Mouse (Mus musculus) liver, postnatal 0 days (tissue): ENCODE results near the gene Obsl1. TPM values are rescaled to one million over a fixed set of nuclear protein-coding genes. Genes with fewer than 3 reads are reported as not detected.

ENCODE experiments used
- ATAC-seq: fragments of 200-750 bp; cut with Nextera tagmentation; 2 replicates; pipeline ENCODE4 v1.8.0; 2017; ENCODE audit warnings: mild to moderate bottlenecking, moderate library complexity
- DNase-seq: peaks from one replicate; pipeline ENCODE4 v3.0.0-alpha.2; 2016
- H3K27ac ChIP-seq: fragments of 300-500 bp; sonication (generic); 2 replicates; pipeline ENCODE4 v1.5.1; 2014; ENCODE audit warnings: antibody characterized with exemption, moderate library complexity, mild to moderate bottlenecking, low read depth
- H3K27me3 ChIP-seq: fragments of 300-500 bp; sonication (generic); 2 replicates; pipeline ENCODE4 v1.6.1; 2014; ENCODE audit warnings: low read length, control low read depth, mixed read lengths; ENCODE audit not compliant: insufficient read depth
- H3K36me3 ChIP-seq: fragments of 300-500 bp; sonication (generic); replicated peaks from 2 replicates; pipeline ENCODE4 v1.6.1; 2014; ENCODE audit warnings: mild to moderate bottlenecking, control low read depth, low read length, moderate library complexity, mixed read lengths; ENCODE audit not compliant: insufficient read depth
- H3K4me1 ChIP-seq: fragments of 300-500 bp; sonication (generic); 2 replicates; pipeline ENCODE4 v1.6.1; 2014; ENCODE audit warnings: antibody characterized with exemption, mild to moderate bottlenecking, control low read depth; ENCODE audit not compliant: insufficient read depth
- H3K4me2 ChIP-seq: fragments of 300-500 bp; sonication (generic); 2 replicates; pipeline ENCODE4 v1.6.1; 2014; ENCODE audit warnings: low read depth, mild to moderate bottlenecking, low read length, moderate library complexity, mixed read lengths
- H3K4me3 ChIP-seq: fragments of 300-500 bp; sonication (generic); 2 replicates; pipeline ENCODE4 v1.5.1; 2014; ENCODE audit warnings: low read depth, low read length
- H3K9ac ChIP-seq: fragments of 300-500 bp; sonication (generic); replicated peaks from 2 replicates; pipeline ENCODE4 v1.6.1; 2014; ENCODE audit warnings: mild to moderate bottlenecking, moderate library complexity
- H3K9me3 ChIP-seq: fragments of 300-500 bp; sonication (generic); 2 replicates; pipeline ENCODE4 v1.6.1; 2016; ENCODE audit warnings: mild to moderate bottlenecking, control low read depth, low read length, mixed read lengths
- CTCF ChIP-seq: sonication (generic); IDR thresholded peaks from 2 replicates; pipeline ENCODE4 v1.5.1; 2016; ENCODE audit warnings: antibody characterized with exemption, low read depth
- EP300 ChIP-seq: IDR thresholded peaks from 2 replicates; pipeline ENCODE4 v1.6.1; 2016; ENCODE audit warnings: antibody characterized with exemption, low read depth, mild to moderate bottlenecking
- WGBS: fragments of 180-500 bp; shearing (Covaris S2); extraction: QIAGEN DNeasy Blood & Tissue Kit; methylation state at CpG from one replicate; pipeline ENCODE4 v1.1.7; 2014; ENCODE audit not compliant: insufficient replicate concordance; 5-methylcytosine and 5-hydroxymethylcytosine counted together
- polyA plus RNA-seq: library from polyadenylated mRNA; unstranded; fragments of >200 nt; fragmentation: Nextera tagmentation; extraction: Ambion mirVana; gene quantifications from 2 replicates; pipeline ENCODE4 v1.2.1, GENCODE M21; 2015

Obsl1 gene
- 3.4 and 4.5 TPM in 2 replicates for polyA plus RNA-seq

DNA sequence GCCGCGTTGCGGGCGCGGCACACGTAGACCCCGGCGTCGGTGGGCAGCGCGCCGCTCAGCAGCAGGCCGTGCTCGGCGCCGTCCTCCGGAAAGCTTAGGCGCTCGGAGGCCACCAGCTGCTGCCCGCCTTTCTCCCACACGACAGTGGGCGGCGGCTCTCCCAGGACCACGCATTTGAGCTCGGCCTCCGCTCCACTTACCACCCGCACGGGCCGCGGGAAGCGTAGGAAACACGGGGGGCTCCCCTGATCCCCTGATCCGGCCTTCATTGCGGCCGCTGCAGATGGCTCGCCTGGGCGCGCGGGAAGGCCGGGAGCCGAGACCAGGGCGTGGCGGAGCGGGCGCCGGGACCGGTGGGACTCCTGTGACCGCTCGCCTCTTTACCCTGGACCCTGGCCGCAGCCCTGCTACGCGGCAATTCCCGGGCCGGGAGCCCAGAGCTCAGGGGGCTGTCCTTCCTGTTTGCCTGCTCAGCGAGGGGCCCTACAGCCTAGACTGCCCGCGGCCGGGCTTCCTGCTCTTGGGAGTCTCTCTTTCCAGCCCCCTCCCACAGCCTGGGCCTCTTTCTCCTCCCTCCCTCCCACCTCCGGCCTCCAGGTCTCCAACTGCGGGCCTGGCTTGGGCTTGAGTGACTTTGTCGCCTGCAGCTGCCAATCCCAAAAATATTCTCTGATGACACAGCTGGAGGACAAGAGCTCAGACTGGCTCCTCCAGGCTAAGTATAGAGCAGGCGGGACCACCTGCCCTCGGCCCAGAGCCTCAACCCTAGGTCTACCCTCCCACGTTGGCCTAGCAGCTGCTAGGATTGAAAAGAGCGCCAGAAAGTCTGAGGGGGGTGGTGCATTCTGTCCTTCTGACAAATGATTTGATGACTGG is at the start of gene Obsl1:
Gene Obsl1 (minus strand): TSS at position 497 of the 876 bp plus-strand sequence.
- ATAC-seq (peak; percentile 61; the same call in 1 of the 2 replicates), DNase-seq (peak; percentile 45)
- peak within 1 kb of the TSS; percentile 74 for H3K4me2 ChIP-seq
- WGBS, result 4% methylated on average over 65 of the region's 65 CpGs
- H3K9ac ChIP-seq, result peak within 1 kb of the TSS; percentile 59
- peak within 1 kb of the TSS; percentile 54 for H3K4me3 ChIP-seq
- H3K27me3 ChIP-seq, result peaks cover 43% of the 10 kb centered on the region
- no peaks in the 10 kb centered on the region for H3K9me3 ChIP-seq
- H3K27ac ChIP-seq, result peak within 1 kb of the TSS; percentile 75
- no peak for TF ChIP-seq EP300
- TF ChIP-seq CTCF, result no peak
- H3K4me1 ChIP-seq, result peaks cover under 1% of the 10 kb centered on the region; the same call in 1 of the 2 replicates
- no peaks in the 10 kb centered on the region for H3K36me3 ChIP-seq

DNA sequence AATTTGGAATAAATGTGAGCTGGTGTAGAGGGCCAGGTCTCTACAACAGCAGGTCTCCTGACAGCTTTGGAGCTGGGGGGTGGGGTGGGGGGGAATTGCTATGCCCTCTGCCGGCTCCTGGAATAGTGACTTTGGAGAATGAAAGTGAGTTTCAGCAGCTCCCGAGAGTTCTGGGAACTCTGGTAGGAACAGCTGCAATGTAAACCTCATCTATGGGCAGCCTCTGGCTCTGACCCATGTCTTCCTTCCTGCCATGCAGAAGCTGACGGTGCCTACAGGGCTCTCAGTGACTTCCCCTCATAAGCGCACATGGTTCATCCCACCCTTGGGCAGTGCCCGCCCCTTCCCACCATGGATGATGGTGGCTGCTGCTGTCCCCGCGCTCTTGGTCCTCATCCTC is 49.4 kb upstream of the Obsl1 start:
- Histone ChIP-seq H3K4me1 (0 out of 2 replicates have a peak, but pooled peaks cover 3% of the 10 kb centered on the region), H3K4me3 (no peak overlapping the region), H3K9me3 (no peaks in the 10 kb centered on the region), H3K9ac (no peak overlapping the region), H3K27me3 (0 out of 2 replicates have a peak, but pooled peaks cover 2% of the 10 kb centered on the region), H3K4me2 (no peak overlapping the region), H3K36me3 (no peaks in the 10 kb centered on the region), H3K27ac (no peak overlapping the region)
- ATAC-seq, result no peak
- DNase-seq, result no peak
- 65% methylated on average over 7 of the region's 7 CpGs for WGBS
- TF ChIP-seq CTCF, result no peak
- TF ChIP-seq EP300, result no peak

DNA sequence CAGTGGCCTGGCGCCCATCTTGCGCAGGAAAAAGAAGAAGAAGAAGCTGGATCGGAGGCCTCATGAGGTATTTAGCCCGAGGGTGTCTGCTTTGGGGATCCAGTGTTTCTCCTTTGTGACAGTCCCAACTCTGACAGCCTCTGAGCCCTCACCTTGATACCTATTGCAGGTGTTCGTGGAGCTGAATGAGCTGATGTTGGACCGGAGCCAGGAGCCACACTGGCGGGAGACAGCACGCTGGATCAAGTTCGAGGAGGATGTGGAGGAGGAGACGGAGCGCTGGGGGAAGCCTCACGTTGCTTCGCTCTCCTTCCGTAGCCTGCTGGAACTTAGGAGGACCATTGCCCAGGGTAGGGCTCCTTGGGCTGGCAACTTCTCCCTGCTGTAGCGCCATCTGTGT is 44.3 kb upstream of the Obsl1 start:
- Histone ChIP-seq H3K27me3 (peaks cover 28% of the 10 kb centered on the region), H3K4me3 (no peak overlapping the region), H3K27ac (no peak overlapping the region), H3K9ac (no peak overlapping the region), H3K9me3 (no peaks in the 10 kb centered on the region), H3K36me3 (no peaks in the 10 kb centered on the region), H3K4me2 (no peak overlapping the region), H3K4me1 (peaks cover 3% of the 10 kb centered on the region)
- ATAC-seq (no peak), DNase-seq (no peak)
- TF ChIP-seq EP300 (no peak), CTCF (no peak)
- WGBS, result 79% methylated on average over 15 of the region's 15 CpGs

DNA sequence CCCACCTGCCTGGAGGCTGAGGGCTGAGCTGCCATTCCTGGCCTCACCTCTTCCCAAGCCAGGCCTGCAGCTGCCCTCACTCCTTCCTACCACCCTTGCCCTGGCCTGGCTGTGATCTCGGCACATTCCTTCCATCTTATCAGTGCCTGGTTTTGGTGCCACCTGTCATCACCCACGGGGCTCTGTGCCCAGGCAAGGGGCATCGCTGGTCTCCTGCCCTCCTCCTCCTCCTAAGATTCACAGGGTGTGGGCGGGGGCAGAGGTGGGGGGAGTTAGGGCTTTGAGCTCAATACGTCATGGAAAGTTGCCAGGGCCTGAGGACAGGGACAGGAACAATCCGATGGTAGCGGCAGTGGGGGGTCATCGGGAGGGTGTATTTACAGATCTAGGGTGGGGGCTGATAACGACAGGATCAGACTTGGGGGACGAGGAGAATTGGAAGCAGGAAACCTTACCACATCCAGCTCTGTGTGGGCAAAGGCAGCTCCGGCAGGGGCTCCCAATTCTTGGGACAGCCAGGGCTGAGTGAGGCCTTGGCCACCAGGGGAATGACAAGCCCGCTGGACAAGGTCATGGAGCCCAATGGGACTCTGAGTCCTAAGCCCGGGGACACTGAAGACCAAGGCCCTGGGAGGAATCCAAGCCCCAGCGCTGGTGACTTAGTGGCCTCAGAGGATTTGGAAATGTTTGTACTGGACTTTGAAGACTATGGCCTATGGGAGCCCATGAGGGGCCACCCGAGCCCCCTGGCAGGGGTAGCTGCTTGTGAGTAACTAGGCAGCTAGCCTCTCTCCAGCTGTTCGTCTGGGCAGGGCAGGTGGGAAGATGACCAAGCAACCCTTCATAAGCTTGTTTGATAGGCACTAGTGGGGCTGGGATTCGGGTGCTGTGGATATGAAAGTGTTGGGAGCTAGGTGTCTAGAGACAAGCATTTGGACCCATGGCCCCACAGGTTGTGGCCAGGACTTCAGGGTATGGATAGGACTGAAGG is 43.3 kb upstream of the Obsl1 start:
- peaks cover 35% of the 10 kb centered on the region for H3K27me3 ChIP-seq
- no peak for TF ChIP-seq EP300
- no peak for TF ChIP-seq CTCF
- H3K36me3 ChIP-seq, result no peaks in the 10 kb centered on the region
- H3K9ac ChIP-seq, result no peak overlapping the region
- peak; percentile 12 for DNase-seq
- 67% methylated on average over 17 of the region's 17 CpGs for WGBS
- no peak overlapping the region for H3K4me3 ChIP-seq
- H3K4me1 ChIP-seq, result peaks cover 3% of the 10 kb centered on the region
- H3K27ac ChIP-seq, result no peak overlapping the region
- no peak overlapping the region for H3K4me2 ChIP-seq
- H3K9me3 ChIP-seq, result no peaks in the 10 kb centered on the region
- no peak for ATAC-seq

DNA sequence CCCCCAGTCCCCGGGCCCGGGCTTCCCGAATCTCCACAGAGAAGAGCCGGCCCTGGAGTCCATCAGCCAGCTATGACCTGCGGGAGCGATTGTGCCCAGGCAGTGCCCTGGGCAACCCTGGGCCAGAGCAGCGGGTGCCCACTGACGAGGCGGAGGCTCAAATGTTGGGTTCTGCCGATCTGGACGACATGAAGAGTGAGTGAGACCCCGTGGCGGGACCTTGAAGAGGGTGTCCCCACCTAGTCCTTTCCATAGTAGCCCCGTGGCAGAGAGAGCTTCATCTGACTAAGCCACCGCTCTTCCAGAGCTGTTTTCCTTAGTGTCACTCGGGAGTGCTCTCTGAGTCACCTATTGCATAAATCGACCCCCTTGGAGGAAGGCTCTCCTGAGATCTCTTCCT is 42.6 kb upstream of the Obsl1 start:
- peaks cover 3% of the 10 kb centered on the region for H3K4me1 ChIP-seq
- no peak overlapping the region for H3K27ac ChIP-seq
- no peaks in the 10 kb centered on the region for H3K36me3 ChIP-seq
- no peak overlapping the region for H3K4me3 ChIP-seq
- no peak overlapping the region for H3K4me2 ChIP-seq
- H3K9me3 ChIP-seq, result no peaks in the 10 kb centered on the region
- ATAC-seq, result no peak
- 76% methylated on average over 17 of the region's 17 CpGs for WGBS
- TF ChIP-seq CTCF (no peak), EP300 (no peak)
- peaks cover 37% of the 10 kb centered on the region for H3K27me3 ChIP-seq
- peak; percentile 13 for DNase-seq
- no peak overlapping the region for H3K9ac ChIP-seq
